Mouse (Mus musculus) neural tube, embryonic 15.5 days (tissue): ENCODE results near the gene Ociad1. TPM values are rescaled to one million over a fixed set of nuclear protein-coding genes. Genes with fewer than 3 reads are reported as not detected.

ENCODE experiments used
- ATAC-seq: fragments of 200-750 bp; cut with Nextera tagmentation; 2 replicates; pipeline ENCODE4 v1.8.0; 2017; ENCODE audit warnings: mild to moderate bottlenecking, moderate TSS enrichment, moderate library complexity; ENCODE audit not compliant: low FRiP score
- H3K27ac ChIP-seq: fragments of 300-500 bp; sonication (generic); replicated peaks from 2 replicates; pipeline ENCODE4 v1.5.1; 2015; ENCODE audit warnings: mild to moderate bottlenecking, inconsistent platforms
- H3K27me3 ChIP-seq: fragments of 300-500 bp; sonication (generic); replicated peaks from 2 replicates; pipeline ENCODE4 v1.6.1; 2015; ENCODE audit warnings: inconsistent platforms
- H3K36me3 ChIP-seq: fragments of 300-500 bp; sonication (generic); 2 replicates; pipeline ENCODE4 v1.6.1; 2015; ENCODE audit warnings: inconsistent platforms
- H3K4me1 ChIP-seq: fragments of 300-500 bp; sonication (generic); 2 replicates; pipeline ENCODE4 v1.6.1; 2015; ENCODE audit warnings: inconsistent platforms
- H3K4me2 ChIP-seq: fragments of 300-500 bp; sonication (generic); 2 replicates; pipeline ENCODE4 v1.6.1; 2015; ENCODE audit warnings: inconsistent platforms, mild to moderate bottlenecking, moderate library complexity
- H3K4me3 ChIP-seq: fragments of 300-500 bp; sonication (generic); replicated peaks from 2 replicates; pipeline ENCODE4 v1.5.1; 2015; ENCODE audit warnings: mild to moderate bottlenecking, inconsistent platforms
- H3K9ac ChIP-seq: fragments of 300-500 bp; sonication (generic); replicated peaks from 2 replicates; pipeline ENCODE4 v1.6.1; 2015; ENCODE audit warnings: mild to moderate bottlenecking, inconsistent platforms
- H3K9me3 ChIP-seq: fragments of 300-500 bp; sonication (generic); replicated peaks from 2 replicates; pipeline ENCODE4 v1.6.1; 2016; ENCODE audit warnings: inconsistent platforms
- WGBS: fragments of 180-500 bp; shearing (Covaris S2); methylation state at CpG from one replicate; pipeline ENCODE4 v1.1.7; 2015; ENCODE audit warnings: mixed read lengths; 5-methylcytosine and 5-hydroxymethylcytosine counted together
- polyA plus RNA-seq: library from polyadenylated mRNA; unstranded; fragments of >200 nt; fragmentation: Nextera tagmentation; extraction: Ambion mirVana; gene quantifications from 2 replicates; pipeline ENCODE4 v1.2.1, GENCODE M21; 2015

Gene Ociad1
- polyA plus RNA-seq, 1 experiment from 2014 or later: 411 TPM

DNA sequence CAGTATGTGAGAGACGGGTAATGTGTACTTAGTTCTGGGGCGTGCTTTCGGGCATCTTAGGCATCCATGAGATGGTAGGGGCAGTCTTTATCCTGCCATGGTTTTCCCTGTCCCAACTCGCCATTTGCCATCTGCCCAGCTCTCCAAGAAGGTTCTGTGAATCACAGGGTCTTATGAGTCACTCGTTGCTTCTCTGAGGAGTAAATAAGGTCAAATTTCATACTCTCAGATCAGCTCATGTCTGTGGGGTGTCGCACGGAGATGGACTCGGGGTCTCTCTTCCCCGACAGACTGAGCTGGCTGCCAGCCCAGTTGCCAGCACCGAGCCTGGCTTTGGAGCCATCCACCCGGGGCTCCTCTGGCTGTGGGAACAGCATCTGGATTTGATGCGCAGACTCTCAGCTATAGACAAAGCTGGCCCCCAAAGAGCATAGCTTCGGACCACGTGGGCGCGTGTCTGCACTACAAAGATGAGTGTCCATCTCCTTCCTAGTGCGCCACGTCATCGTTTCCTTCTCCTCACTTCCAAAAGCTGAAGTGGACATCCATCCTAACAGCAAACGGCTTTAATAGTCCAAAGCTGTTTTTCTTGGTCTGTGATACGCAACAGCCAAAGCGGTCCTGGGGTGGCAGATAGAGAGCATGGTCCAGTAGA lies 50.2 kb downstream of the Ociad1 start:
- Histone ChIP-seq H3K4me3 (no peak overlapping the region), H3K4me2 (no peak overlapping the region), H3K27ac (no peak overlapping the region), H3K9ac (no peak overlapping the region), H3K4me1 (peaks cover 8% of the 10 kb centered on the region), H3K9me3 (no peaks in the 10 kb centered on the region), H3K36me3 (no peaks in the 10 kb centered on the region), H3K27me3 (no peaks in the 10 kb centered on the region)
- 88% methylated on average over 22 of the region's 22 CpGs for WGBS
- ATAC-seq: no peak

DNA sequence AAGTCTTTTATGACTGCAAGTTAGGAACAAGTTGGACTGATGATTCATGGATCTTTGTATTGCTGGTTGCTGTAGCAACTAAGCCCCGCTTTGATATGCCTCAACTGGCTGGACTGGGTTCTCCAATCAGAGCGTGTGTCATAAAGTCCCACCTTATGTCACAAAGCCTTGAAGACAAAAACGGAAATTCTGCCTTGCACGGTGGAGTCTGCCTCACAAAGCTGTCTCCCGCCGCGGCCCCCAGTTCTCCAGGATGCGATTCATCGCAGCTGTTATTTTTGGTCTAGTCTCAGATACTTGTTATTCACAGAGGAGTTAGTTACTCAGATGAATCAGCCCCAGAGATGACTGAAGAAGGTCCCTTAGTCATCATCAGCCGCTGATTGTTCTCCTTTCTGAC lies 51.7 kb downstream of the Ociad1 start:
- Histone ChIP-seq H3K9me3 (no peaks in the 10 kb centered on the region), H3K27ac (no peak overlapping the region), H3K4me3 (no peak overlapping the region), H3K4me1 (no peaks in the 10 kb centered on the region), H3K4me2 (no peak overlapping the region), H3K9ac (no peak overlapping the region), H3K36me3 (no peaks in the 10 kb centered on the region), H3K27me3 (no peaks in the 10 kb centered on the region)
- no peak for ATAC-seq
- WGBS: 69% methylated on average over 10 of the region's 10 CpGs

DNA sequence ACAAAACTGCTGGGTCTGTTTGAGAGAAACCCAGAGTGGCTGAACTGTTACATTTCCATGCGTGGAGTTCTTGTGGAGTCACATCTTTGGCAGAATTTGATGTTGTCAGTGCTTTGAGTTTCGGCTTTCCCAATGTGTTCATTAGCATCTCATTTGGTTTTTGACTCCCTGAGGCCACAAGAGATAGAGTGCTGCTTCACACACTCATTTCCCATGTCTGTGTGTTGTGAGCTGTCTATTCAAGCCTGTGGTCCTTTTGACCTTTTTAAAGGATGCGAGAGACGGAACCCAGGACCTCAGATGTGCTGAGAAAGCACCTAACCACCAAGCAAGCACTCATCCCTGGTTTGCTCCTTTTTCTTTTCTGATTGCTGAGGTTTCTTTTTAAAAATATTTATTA lies 52.7 kb downstream of the Ociad1 start:
- Histone ChIP-seq H3K4me2 (no peak overlapping the region), H3K27me3 (no peaks in the 10 kb centered on the region), H3K36me3 (no peaks in the 10 kb centered on the region), H3K4me3 (no peak overlapping the region), H3K27ac (no peak overlapping the region), H3K9ac (no peak overlapping the region), H3K9me3 (no peaks in the 10 kb centered on the region), H3K4me1 (no peaks in the 10 kb centered on the region)
- 84% methylated on average over 4 of the region's 4 CpGs for WGBS
- ATAC-seq: no peak

DNA sequence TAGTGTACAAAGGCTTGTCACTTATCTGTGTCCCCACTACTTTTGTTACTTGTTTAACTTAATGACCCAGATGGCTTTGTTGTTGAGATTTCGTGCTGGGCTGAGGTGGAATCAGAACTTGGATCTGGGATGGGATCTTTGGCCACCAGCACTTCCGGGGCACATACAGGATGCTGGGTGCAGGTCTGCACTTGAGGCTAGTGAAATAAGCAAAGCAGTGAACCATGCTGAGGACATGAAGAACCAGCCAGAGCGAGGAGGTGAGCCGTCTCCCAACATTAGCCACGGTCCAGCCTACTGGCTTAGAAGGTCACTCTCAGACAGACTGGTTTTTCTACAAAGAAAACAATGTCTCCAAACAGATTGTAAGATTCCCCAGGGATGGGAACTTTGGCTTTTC lies 56.9 kb downstream of the Ociad1 start:
- Histone ChIP-seq H3K4me3 (no peak overlapping the region), H3K9me3 (no peaks in the 10 kb centered on the region), H3K27ac (no peak overlapping the region), H3K27me3 (no peaks in the 10 kb centered on the region), H3K36me3 (no peaks in the 10 kb centered on the region), H3K9ac (no peak overlapping the region), H3K4me2 (no peak overlapping the region), H3K4me1 (peaks cover 8% of the 10 kb centered on the region)
- WGBS: 47% methylated on average over 5 of the region's 5 CpGs
- ATAC-seq: no peak

DNA sequence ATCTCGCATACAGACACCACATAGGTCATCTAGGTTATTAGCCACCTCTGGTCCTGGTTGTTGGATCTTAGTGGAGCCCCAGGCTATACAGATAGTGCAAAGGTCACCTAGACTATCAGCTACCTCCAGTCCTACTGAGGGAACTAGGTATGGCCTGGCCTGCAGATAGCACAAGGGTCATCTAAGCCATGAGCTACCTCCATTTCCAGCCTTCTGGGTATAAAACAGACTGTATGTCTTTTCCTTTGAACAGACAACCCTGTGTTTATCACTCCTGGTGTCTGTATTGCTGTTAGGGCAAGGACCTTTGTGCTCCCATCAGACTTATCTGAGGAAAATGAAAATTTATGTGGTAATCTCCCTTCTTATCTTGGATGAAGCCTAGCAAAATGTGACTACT lies 59.2 kb downstream of the Ociad1 start:
- Histone ChIP-seq H3K4me1 (peaks cover 17% of the 10 kb centered on the region), H3K9ac (no peak overlapping the region), H3K27ac (no peak overlapping the region), H3K9me3 (no peaks in the 10 kb centered on the region), H3K4me3 (no peak overlapping the region), H3K27me3 (no peaks in the 10 kb centered on the region), H3K36me3 (no peaks in the 10 kb centered on the region), H3K4me2 (no peak overlapping the region)
- WGBS: 100% methylated on average over 1 of the region's 1 CpGs
- ATAC-seq: no peak

DNA sequence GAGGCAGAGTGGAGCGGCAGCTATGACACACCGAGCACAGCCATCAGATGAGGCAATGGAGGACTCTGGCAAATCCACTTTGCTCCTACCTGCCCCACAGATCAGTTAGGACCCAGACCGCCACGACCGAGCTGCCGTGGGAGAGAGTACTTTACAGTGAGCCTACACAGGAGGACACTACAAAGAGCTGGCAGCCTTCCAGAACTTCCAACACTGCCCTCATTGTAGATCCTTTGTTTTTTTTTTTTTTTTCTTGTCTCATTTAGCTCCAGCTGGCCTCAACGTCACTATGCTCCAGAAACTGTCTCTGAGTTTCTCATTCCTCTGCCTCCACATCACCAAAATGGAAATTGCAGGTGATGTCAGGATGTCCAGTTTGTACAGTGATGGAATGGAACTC lies 60.9 kb downstream of the Ociad1 start:
- 37% methylated on average over 7 of the region's 7 CpGs for WGBS
- Histone ChIP-seq H3K9me3 (no peaks in the 10 kb centered on the region), H3K4me1 (peaks cover 17% of the 10 kb centered on the region), H3K36me3 (no peaks in the 10 kb centered on the region), H3K9ac (no peak overlapping the region), H3K27me3 (no peaks in the 10 kb centered on the region), H3K4me2 (no peak overlapping the region), H3K4me3 (no peak overlapping the region), H3K27ac (no peak overlapping the region)
- ATAC-seq: no peak

DNA sequence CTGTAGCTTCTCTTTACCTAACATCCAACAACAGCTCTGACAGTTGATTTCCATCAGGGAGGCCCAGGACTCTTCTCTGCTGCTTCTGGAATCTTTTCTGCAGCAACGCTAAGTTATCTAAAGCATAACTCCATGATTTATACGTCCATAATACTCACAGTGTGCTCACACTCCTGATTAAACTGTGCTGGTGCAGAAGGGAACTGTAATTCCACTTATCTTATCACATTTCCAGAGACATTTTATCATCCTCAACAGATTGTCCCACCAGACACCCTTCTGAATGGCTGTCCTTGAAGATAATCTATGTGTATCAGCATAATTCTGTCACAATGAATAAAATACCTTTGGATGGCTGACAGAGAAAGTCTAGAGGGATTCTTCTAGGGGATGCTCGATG lies 61.4 kb downstream of the Ociad1 start:
- peaks cover 17% of the 10 kb centered on the region for H3K4me1 ChIP-seq
- H3K27ac ChIP-seq: peak overlapping the region; percentile 48; the same call in 1 of the 2 replicates
- H3K36me3 ChIP-seq: no peaks in the 10 kb centered on the region
- H3K27me3 ChIP-seq: no peaks in the 10 kb centered on the region
- 53% methylated on average over 3 of the region's 3 CpGs for WGBS
- no peak overlapping the region for H3K4me2 ChIP-seq
- no peak overlapping the region for H3K9ac ChIP-seq
- no peak overlapping the region for H3K4me3 ChIP-seq
- peak; percentile 59; the same call in 1 of the 2 replicates for ATAC-seq
- H3K9me3 ChIP-seq: no peaks in the 10 kb centered on the region

DNA sequence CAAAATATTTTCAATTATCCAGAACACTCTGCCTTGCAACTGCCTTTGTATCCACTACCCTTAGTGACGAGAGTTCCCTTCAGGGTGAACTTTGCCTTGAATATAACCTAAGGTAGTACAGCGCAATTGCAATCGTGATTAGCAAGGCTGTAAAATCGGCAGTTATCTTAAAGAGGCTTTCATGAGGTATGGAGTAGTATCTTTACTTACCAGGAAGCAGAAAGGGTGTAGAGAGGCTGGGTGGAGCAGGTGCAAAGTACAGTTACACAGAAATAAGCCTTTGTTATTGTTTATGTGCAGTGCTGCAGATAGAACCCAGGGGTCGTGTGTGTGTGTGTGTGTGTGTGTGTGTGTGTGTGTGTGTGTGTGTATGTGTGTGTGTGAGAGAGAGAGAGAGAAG lies 62.8 kb downstream of the Ociad1 start:
- no peak overlapping the region for H3K9ac ChIP-seq
- H3K36me3 ChIP-seq: no peaks in the 10 kb centered on the region
- no peaks in the 10 kb centered on the region for H3K27me3 ChIP-seq
- no peaks in the 10 kb centered on the region for H3K9me3 ChIP-seq
- peaks cover 19% of the 10 kb centered on the region for H3K4me1 ChIP-seq
- 39% methylated on average over 5 of the region's 5 CpGs for WGBS
- no peak overlapping the region for H3K27ac ChIP-seq
- H3K4me2 ChIP-seq: no peak overlapping the region
- H3K4me3 ChIP-seq: no peak overlapping the region
- 0 out of 2 replicates have a peak, but pooled peaks have one; percentile 49 for ATAC-seq

DNA sequence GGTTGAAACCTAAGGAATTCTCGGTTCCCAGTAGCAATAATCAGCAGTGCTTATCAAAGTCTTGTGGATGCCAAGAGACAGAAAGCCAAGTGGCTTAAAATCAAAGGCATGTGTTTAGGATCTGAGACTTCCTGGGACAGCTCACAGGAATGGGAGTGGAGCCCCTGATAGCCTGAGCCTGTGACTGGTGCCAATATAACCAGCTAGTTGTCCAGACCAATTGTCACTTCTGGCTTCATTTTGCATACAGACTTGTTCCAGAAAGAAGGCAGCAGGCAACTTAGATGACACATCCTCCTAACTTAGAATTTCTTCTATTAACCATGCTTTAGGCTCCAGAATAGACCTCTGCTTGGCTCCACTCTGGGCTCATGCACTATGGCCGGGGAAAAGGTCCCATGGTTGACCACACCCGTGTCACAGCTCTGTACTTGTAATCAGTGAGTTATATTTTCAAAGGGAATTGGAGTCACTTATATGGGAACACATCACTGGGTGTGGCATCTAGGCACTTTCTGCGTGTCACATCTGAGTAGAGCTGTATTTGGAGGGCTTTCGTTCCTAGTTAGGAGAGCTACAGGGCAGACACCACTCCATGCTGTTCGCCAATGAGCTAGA lies 66.7 kb downstream of the Ociad1 start:
- H3K27ac ChIP-seq: no peak overlapping the region

DNA sequence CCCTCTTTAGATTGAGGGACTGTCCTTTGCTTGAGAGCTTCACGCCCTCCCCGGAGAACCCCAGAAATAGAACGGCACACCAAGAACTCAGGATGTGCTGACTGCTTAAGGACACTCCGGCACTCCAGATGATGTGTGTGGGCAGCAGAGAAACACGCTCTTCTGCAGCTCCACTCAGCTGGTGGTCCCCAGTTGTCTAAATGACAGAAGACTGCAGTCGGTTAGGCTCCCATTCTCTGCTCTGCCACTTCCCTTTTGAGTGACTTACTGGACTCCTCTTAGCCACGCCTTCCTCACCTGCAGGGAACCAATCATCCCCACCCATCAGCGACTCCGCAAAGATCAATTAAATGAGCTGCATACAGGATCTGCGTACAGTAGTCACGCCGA lies 67.2 kb downstream of the Ociad1 start:
- no peaks in the 10 kb centered on the region for H3K9me3 ChIP-seq
- H3K4me2 ChIP-seq: peak overlapping the region; percentile 40
- peaks cover 8% of the 10 kb centered on the region for H3K4me1 ChIP-seq
- H3K27me3 ChIP-seq: no peaks in the 10 kb centered on the region
- no peak overlapping the region for H3K4me3 ChIP-seq
- H3K27ac ChIP-seq: no peak overlapping the region
- no peak overlapping the region for H3K9ac ChIP-seq
- H3K36me3 ChIP-seq: no peaks in the 10 kb centered on the region
- no peak for ATAC-seq
- WGBS: 36% methylated on average over 12 of the region's 12 CpGs

More for the DNA sequence above, 66.7 kb downstream of the Ociad1 start:
- H3K4me3 ChIP-seq: no peak overlapping the region
- 79% methylated on average over 6 of the region's 6 CpGs for WGBS
- no peaks in the 10 kb centered on the region for H3K9me3 ChIP-seq
- no peaks in the 10 kb centered on the region for H3K27me3 ChIP-seq
- H3K4me1 ChIP-seq: peaks cover 13% of the 10 kb centered on the region
- no peaks in the 10 kb centered on the region for H3K36me3 ChIP-seq
- no peak overlapping the region for H3K9ac ChIP-seq
- peak overlapping the region; percentile 40; the same call in 1 of the 2 replicates for H3K4me2 ChIP-seq
- no peak for ATAC-seq

DNA sequence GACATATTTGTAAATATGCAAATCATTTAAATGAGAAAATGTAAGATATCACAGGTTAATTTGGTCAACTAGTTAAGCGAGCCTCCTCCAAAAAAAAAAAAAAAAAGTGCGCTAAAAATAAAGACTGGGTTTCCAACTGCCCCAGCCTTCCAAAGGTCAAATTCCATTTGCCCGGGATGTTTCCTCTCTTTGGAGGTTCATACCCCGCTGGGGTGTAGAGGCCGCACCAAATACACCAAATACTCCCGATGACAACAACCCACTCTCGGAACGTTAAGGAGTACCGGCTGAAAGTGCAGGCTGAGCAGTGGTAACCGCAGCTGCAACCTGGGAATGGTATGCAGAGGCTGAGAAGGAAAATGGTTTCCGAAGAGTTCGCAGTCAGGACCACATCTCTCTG lies 67.7 kb downstream of the Ociad1 start:
- Histone ChIP-seq H3K27me3 (no peaks in the 10 kb centered on the region), H3K36me3 (no peaks in the 10 kb centered on the region), H3K4me2 (peak overlapping the region; percentile 40), H3K4me1 (peaks cover 5% of the 10 kb centered on the region; the same call in 1 of the 2 replicates), H3K27ac (no peak overlapping the region), H3K9me3 (no peaks in the 10 kb centered on the region), H3K4me3 (no peak overlapping the region), H3K9ac (no peak overlapping the region)
- WGBS: 29% methylated on average over 12 of the region's 12 CpGs
- no peak for ATAC-seq

DNA sequence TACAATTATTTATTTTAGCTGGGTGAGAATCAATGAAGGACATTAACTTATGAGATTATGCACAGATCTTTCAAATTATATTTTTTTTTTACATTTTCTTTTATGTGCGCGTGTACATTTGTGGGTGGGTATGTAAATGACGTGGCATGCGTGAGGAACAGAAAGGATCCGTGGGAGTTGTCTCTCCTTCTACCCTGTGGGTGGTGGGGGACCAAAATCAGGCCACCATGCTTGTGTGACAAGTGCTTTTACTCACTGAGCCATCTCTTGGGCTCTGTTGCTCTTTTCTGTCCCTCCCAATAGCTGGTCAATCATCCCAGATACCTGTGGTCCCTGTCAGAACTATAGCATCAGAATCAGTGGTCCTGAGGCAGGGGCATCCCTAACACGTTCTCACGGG lies 69.8 kb downstream of the Ociad1 start:
- H3K27ac ChIP-seq: no peak overlapping the region
- H3K36me3 ChIP-seq: no peaks in the 10 kb centered on the region
- no peak overlapping the region for H3K4me3 ChIP-seq
- 0 out of 2 replicates have a peak, but pooled peaks cover 2% of the 10 kb centered on the region for H3K4me1 ChIP-seq
- no peak overlapping the region for H3K9ac ChIP-seq
- H3K4me2 ChIP-seq: no peak overlapping the region
- 93% methylated on average over 7 of the region's 7 CpGs for WGBS
- ATAC-seq: no peak
- no peaks in the 10 kb centered on the region for H3K27me3 ChIP-seq
- no peaks in the 10 kb centered on the region for H3K9me3 ChIP-seq
